Mouse (Mus musculus) stomach, embryonic 15.5 days (tissue): Measurements from ENCODE around the gene 2310003L06Rik. TPM values are rescaled to one million over a fixed set of nuclear protein-coding genes. Genes with fewer than 3 reads are reported as not detected.

Experiments used
- ATAC-seq: fragments of 200-750 bp; cut with Nextera tagmentation; 2 replicates; pipeline ENCODE4 v1.8.0; 2017; ENCODE audit warnings: low read depth, moderate number of reproducible peaks, moderate TSS enrichment; ENCODE audit not compliant: insufficient read depth, low FRiP score
- H3K27ac ChIP-seq: fragments of 300-500 bp; sonication (generic); 2 replicates; pipeline ENCODE4 v1.5.1; 2015; ENCODE audit warnings: mild to moderate bottlenecking, inconsistent platforms
- H3K27me3 ChIP-seq: fragments of 300-500 bp; sonication (generic); replicated peaks from 2 replicates; pipeline ENCODE4 v1.6.1; 2015; ENCODE audit warnings: inconsistent platforms
- H3K36me3 ChIP-seq: fragments of 300-500 bp; sonication (generic); 2 replicates; pipeline ENCODE4 v1.6.1; 2015; ENCODE audit warnings: inconsistent platforms
- H3K4me1 ChIP-seq: fragments of 300-500 bp; sonication (generic); 2 replicates; pipeline ENCODE4 v1.6.1; 2015; ENCODE audit warnings: inconsistent platforms
- H3K4me2 ChIP-seq: fragments of 300-500 bp; sonication (generic); 2 replicates; pipeline ENCODE4 v1.6.1; 2015; ENCODE audit warnings: mild to moderate bottlenecking, inconsistent platforms
- H3K4me3 ChIP-seq: fragments of 300-500 bp; sonication (generic); replicated peaks from 2 replicates; pipeline ENCODE4 v1.5.1; 2015; ENCODE audit warnings: inconsistent platforms
- H3K9ac ChIP-seq: fragments of 300-500 bp; sonication (generic); 2 replicates; pipeline ENCODE4 v1.6.1; 2015; ENCODE audit warnings: inconsistent platforms
- H3K9me3 ChIP-seq: fragments of 300-500 bp; sonication (generic); 2 replicates; pipeline ENCODE4 v1.6.1; 2016; ENCODE audit warnings: inconsistent platforms
- WGBS: fragments of 180-500 bp; shearing (Covaris S2); methylation state at CpG from one replicate; pipeline ENCODE4 v1.1.7; 2015; 5-methylcytosine and 5-hydroxymethylcytosine counted together
- polyA plus RNA-seq: library from polyadenylated mRNA; unstranded; fragments of >200 nt; fragmentation: Nextera tagmentation; extraction: Ambion mirVana; gene quantifications from 2 replicates; pipeline ENCODE4 v1.2.1, GENCODE M21; 2015

2310003L06Rik gene
- not detected in 2 replicates for polyA plus RNA-seq

GRCm38 (mm10) chr5:87969201-87969600 is at the start of gene 2310003L06Rik, which contains the start of gene Gm28434:
TSS of gene 2310003L06Rik (plus strand) at chr5:87969459.
TSS of gene Gm28434 (plus strand) at chr5:87969517.
- H3K27me3 ChIP-seq = no peaks in the 10 kb centered on the region
- H3K27ac ChIP-seq = no peak within 1 kb of the TSS
- H3K4me3 ChIP-seq = no peak within 1 kb of the TSS
- 60% methylated on average over 2 of the region's 2 CpGs for WGBS
- H3K9ac ChIP-seq = no peak within 1 kb of the TSS
- ATAC-seq = no peak
- no peak within 1 kb of the TSS for H3K4me2 ChIP-seq
- no peaks in the 10 kb centered on the region for H3K9me3 ChIP-seq
- no peaks in the 10 kb centered on the region for H3K4me1 ChIP-seq
- H3K36me3 ChIP-seq = no peaks in the 10 kb centered on the region

- no peak for ATAC-seq
Measured at GRCm38 (mm10) chr5:87925372-87925771, 43.9 kb upstream of the 2310003L06Rik start, which contains the start of gene Csn3. TSS of gene Csn3 (plus strand) at chr5:87925579.

GRCm38 (mm10) chr5:87931603-87932002 is 37.7 kb upstream of the 2310003L06Rik start:
- no peak overlapping the region for H3K9ac ChIP-seq
- H3K9me3 ChIP-seq = no peaks in the 10 kb centered on the region
- 50% methylated on average over 1 of the region's 1 CpGs for WGBS
- ATAC-seq = no peak
- no peaks in the 10 kb centered on the region for H3K4me1 ChIP-seq
- H3K4me2 ChIP-seq = no peak overlapping the region
- H3K4me3 ChIP-seq = no peak overlapping the region
- no peak overlapping the region for H3K27ac ChIP-seq
- H3K36me3 ChIP-seq = no peaks in the 10 kb centered on the region
- H3K27me3 ChIP-seq = no peaks in the 10 kb centered on the region

More at GRCm38 (mm10) chr5:87925372-87925771, 43.9 kb upstream of the 2310003L06Rik start, which contains the start of gene Csn3:
- H3K36me3 ChIP-seq = no peaks in the 10 kb centered on the region
- no peak within 1 kb of the TSS for H3K27ac ChIP-seq
- no peak within 1 kb of the TSS for H3K9ac ChIP-seq
- no peaks in the 10 kb centered on the region for H3K4me1 ChIP-seq
- no peaks in the 10 kb centered on the region for H3K9me3 ChIP-seq
- WGBS = 38% methylated on average over 5 of the region's 5 CpGs
- no peak within 1 kb of the TSS for H3K4me3 ChIP-seq
- no peaks in the 10 kb centered on the region for H3K27me3 ChIP-seq
- H3K4me2 ChIP-seq = no peak within 1 kb of the TSS

GRCm38 (mm10) chr5:87940752-87941151 is 28.5 kb upstream of the 2310003L06Rik start:
- 43% methylated on average over 3 of the region's 3 CpGs for WGBS
- Histone ChIP-seq H3K4me3 (no peak overlapping the region), H3K9me3 (no peaks in the 10 kb centered on the region), H3K4me1 (no peaks in the 10 kb centered on the region), H3K27ac (no peak overlapping the region), H3K9ac (no peak overlapping the region), H3K27me3 (no peaks in the 10 kb centered on the region), H3K4me2 (no peak overlapping the region), H3K36me3 (no peaks in the 10 kb centered on the region)
- ATAC-seq = no peak

- Histone ChIP-seq H3K4me1 (no peaks in the 10 kb centered on the region), H3K9ac (no peak overlapping the region), H3K9me3 (no peaks in the 10 kb centered on the region), H3K4me3 (no peak overlapping the region), H3K36me3 (no peaks in the 10 kb centered on the region), H3K27me3 (no peaks in the 10 kb centered on the region), H3K4me2 (no peak overlapping the region), H3K27ac (no peak overlapping the region)
- ATAC-seq = no peak
Measured at GRCm38 (mm10) chr5:87942515-87942914, 26.7 kb upstream of the 2310003L06Rik start.

GRCm38 (mm10) chr5:87951836-87952235 is 17.4 kb upstream of the 2310003L06Rik start:
- Histone ChIP-seq H3K9me3 (no peaks in the 10 kb centered on the region), H3K4me1 (no peaks in the 10 kb centered on the region), H3K4me2 (no peak overlapping the region), H3K4me3 (no peak overlapping the region), H3K27ac (no peak overlapping the region), H3K9ac (no peak overlapping the region), H3K36me3 (no peaks in the 10 kb centered on the region), H3K27me3 (no peaks in the 10 kb centered on the region)
- no peak for ATAC-seq

GRCm38 (mm10) chr5:87979139-87979538 is 9.9 kb downstream of the 2310003L06Rik start, which contains the start of gene Cabs1:
TSS of gene Cabs1 (plus strand) at chr5:87979439.
- WGBS = 84% methylated on average over 3 of the region's 3 CpGs
- no peak within 1 kb of the TSS for H3K9ac ChIP-seq
- H3K36me3 ChIP-seq = no peaks in the 10 kb centered on the region
- no peaks in the 10 kb centered on the region for H3K27me3 ChIP-seq
- H3K4me1 ChIP-seq = no peaks in the 10 kb centered on the region
- no peak within 1 kb of the TSS for H3K4me3 ChIP-seq
- no peak within 1 kb of the TSS for H3K27ac ChIP-seq
- H3K9me3 ChIP-seq = no peaks in the 10 kb centered on the region
- no peak for ATAC-seq
- no peak within 1 kb of the TSS for H3K4me2 ChIP-seq

- ATAC-seq = no peak
- Histone ChIP-seq H3K4me1 (no peaks in the 10 kb centered on the region), H3K36me3 (no peaks in the 10 kb centered on the region), H3K4me3 (no peak overlapping the region), H3K9me3 (no peaks in the 10 kb centered on the region), H3K4me2 (no peak overlapping the region), H3K27ac (no peak overlapping the region), H3K9ac (no peak overlapping the region), H3K27me3 (no peaks in the 10 kb centered on the region)
- WGBS = 56% methylated on average over 3 of the region's 3 CpGs
Measured at GRCm38 (mm10) chr5:87982468-87983214, 13.4 kb downstream of the 2310003L06Rik start.

- Histone ChIP-seq H3K9ac (no peak within 1 kb of the TSS), H3K36me3 (no peaks in the 10 kb centered on the region), H3K9me3 (no peaks in the 10 kb centered on the region), H3K4me1 (no peaks in the 10 kb centered on the region), H3K27ac (no peak within 1 kb of the TSS), H3K4me2 (no peak within 1 kb of the TSS), H3K27me3 (no peaks in the 10 kb centered on the region), H3K4me3 (no peak within 1 kb of the TSS)
- no peak for ATAC-seq
- 86% methylated on average over 3 of the region's 3 CpGs for WGBS
Measured at GRCm38 (mm10) chr5:88002249-88002648, 33.0 kb downstream of the 2310003L06Rik start, which contains the start of gene Smr3a. TSS of gene Smr3a (plus strand) at chr5:88002549.

GRCm38 (mm10) chr5:88005241-88005640 is 36.0 kb downstream of the 2310003L06Rik start:
- no peak for ATAC-seq
- no peaks in the 10 kb centered on the region for H3K4me1 ChIP-seq

More at GRCm38 (mm10) chr5:88005241-88005640, 36.0 kb downstream of the 2310003L06Rik start:
- Histone ChIP-seq H3K36me3 (no peaks in the 10 kb centered on the region), H3K27me3 (no peaks in the 10 kb centered on the region), H3K9me3 (no peaks in the 10 kb centered on the region), H3K27ac (no peak overlapping the region), H3K9ac (no peak overlapping the region), H3K4me3 (no peak overlapping the region), H3K4me2 (no peak overlapping the region)
